ENCODE assay signal across 8 mouse cellular contexts in the genomic region with DNA sequence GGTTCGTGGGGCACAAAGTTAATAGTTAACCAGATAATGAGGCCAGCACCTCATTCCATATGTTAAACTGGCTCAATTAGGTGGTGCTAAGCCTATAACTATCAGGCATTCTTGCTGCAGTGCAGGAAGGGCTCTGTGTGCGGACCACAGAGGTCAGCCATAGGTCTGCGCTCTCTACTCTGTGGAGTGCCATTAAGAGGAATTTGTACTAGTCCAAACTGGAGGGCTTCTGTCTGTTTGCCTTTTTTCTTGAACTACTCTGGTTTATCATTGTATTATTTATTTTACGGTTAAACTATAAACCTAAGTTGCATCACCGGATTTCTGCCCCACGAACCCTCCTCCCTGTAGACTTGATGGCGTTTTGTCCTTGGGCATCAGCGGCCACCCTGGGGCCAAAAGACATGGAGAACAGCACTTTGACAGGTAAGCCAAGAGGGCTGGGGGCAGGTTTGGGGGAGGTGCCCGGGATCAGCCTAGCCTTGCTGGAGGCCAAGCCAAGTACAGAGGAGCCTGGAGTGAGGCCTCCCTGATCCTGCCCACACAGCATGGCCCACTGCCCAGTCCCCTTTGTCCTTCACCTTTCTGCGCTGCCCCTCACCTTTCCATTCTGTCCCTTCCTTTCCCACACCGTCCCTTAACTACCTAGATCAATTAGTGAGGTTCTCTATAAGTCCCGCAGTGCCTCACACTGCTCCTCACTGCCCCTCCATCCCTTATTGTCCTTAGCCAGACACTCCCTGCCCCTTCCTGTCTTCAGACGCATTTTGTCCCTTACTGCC. TPM values are rescaled to one million over a fixed set of nuclear protein-coding genes. Genes with fewer than 3 reads are reported as not detected.
DNase-seq lines count a peak whose midpoint lies in the region; ATAC-seq and TF ChIP-seq lines count a peak whose summit lies in the region.

A gene (plus strand): TSS at position 240 of the 782 bp plus-strand sequence.

- H3K9me3 ChIP-seq in ES-E14 (ENCODE audit: control insufficient read depth, insufficient read depth, low read depth, low read length): no peaks in the 10 kb centered on the region
- no peaks in the 10 kb centered on the region for H3K9me3 ChIP-seq in forebrain, embryonic 16.5 days (ENCODE audit: control insufficient read depth, low read length)
- no peaks in the 10 kb centered on the region for H3K9me3 ChIP-seq in hindbrain, embryonic 13.5 days

- ATAC-seq in forebrain, embryonic 16.5 days: no peak
- ATAC-seq in hindbrain, embryonic 13.5 days (ENCODE audit: low FRiP score): peak; percentile 5; the same call in 1 of the 2 replicates

- H3K4me3 ChIP-seq in ES-E14 (ENCODE audit: insufficient read depth in 1 of 2, low read depth in 1 of 2, low read length in 2 of 2, poor library complexity in 1 of 2, severe bottlenecking in 1 of 2): peak within 1 kb of the TSS; percentile 37 to 96
- H3K4me3 ChIP-seq in forebrain, embryonic 16.5 days (replicated peaks; ENCODE audit: low read length): peak within 1 kb of the TSS; percentile 84
- H3K4me3 ChIP-seq in hindbrain, embryonic 13.5 days: peak within 1 kb of the TSS; percentile 78

- 0 out of 2 replicates have a peak, but pooled peaks cover 3% of the 10 kb centered on the region for H3K27me3 ChIP-seq in forebrain, embryonic 16.5 days (replicated peaks; ENCODE audit: control insufficient read depth, insufficient read depth, low read length)
- 0 out of 2 replicates have a peak, but pooled peaks cover 3% of the 10 kb centered on the region for H3K27me3 ChIP-seq in hindbrain, embryonic 13.5 days

- no peak for DNase-seq in ES-E14 (ENCODE audit: low read depth, low spot score)
- DNase-seq in adrenal gland, postnatal 36 days: peak in 1 of 2 experiments; percentile 48
- no peak for DNase-seq in left cerebral cortex, postnatal 10 days (ENCODE audit: extremely low spot score in 1 of 2, low spot score in 2 of 2)
- DNase-seq in lung, postnatal 4 days: peak; percentile 67 to 89
- DNase-seq in right cerebral cortex, postnatal 4 days: no peak
- DNase-seq in frontal cortex, postnatal 14 days (ENCODE audit: low spot score in 2 of 2): no peak

- no peak within 1 kb of the TSS for H3K27ac ChIP-seq in ES-E14 (ENCODE audit: insufficient read depth, low read depth, low read length, poor library complexity, severe bottlenecking)
- no peak within 1 kb of the TSS for H3K27ac ChIP-seq in forebrain, embryonic 16.5 days (ENCODE audit: low read length)
- peak within 1 kb of the TSS; percentile 98 for H3K27ac ChIP-seq in hindbrain, embryonic 13.5 days

- peaks cover 2% of the 10 kb centered on the region; the same call in 1 of the 2 replicates for H3K36me3 ChIP-seq in ES-E14 (ENCODE audit: control insufficient read depth, insufficient read depth, low read length, poor library complexity, severe bottlenecking)
- no peaks in the 10 kb centered on the region for H3K36me3 ChIP-seq in forebrain, embryonic 16.5 days (ENCODE audit: control insufficient read depth, insufficient read depth)
- H3K36me3 ChIP-seq in hindbrain, embryonic 13.5 days: no peaks in the 10 kb centered on the region

- peak within 1 kb of the TSS; percentile 21; the same call in 1 of the 2 replicates for H3K9ac ChIP-seq in ES-E14 (ENCODE audit: insufficient read depth, low read depth, low read length, poor library complexity, severe bottlenecking)
- H3K9ac ChIP-seq in forebrain, embryonic 16.5 days (replicated peaks; ENCODE audit: low read depth, low read length): peak within 1 kb of the TSS; percentile 54
- peak within 1 kb of the TSS; percentile 90 for H3K9ac ChIP-seq in hindbrain, embryonic 13.5 days

- H3K4me1 ChIP-seq in ES-E14 (ENCODE audit: control insufficient read depth in 2 of 2, insufficient read depth in 2 of 2, low read length in 2 of 2, poor library complexity in 1 of 2): peaks cover 5 to 6% of the 10 kb centered on the region in 2 experiments; a peak in 2 of 4 replicates
- peaks cover 9% of the 10 kb centered on the region for H3K4me1 ChIP-seq in forebrain, embryonic 16.5 days (replicated peaks; ENCODE audit: control insufficient read depth, insufficient read depth, low read length)
- H3K4me1 ChIP-seq in hindbrain, embryonic 13.5 days (replicated peaks): peaks cover 25% of the 10 kb centered on the region

- WGBS in forebrain, embryonic 16.5 days: 56% methylated on average over 13 of the region's 13 CpGs
- WGBS in hindbrain, embryonic 13.5 days: 50% methylated on average over 13 of the region's 13 CpGs

- intact Hi-C loops in left cerebral cortex, postnatal 10 days (cut with DNase I): loop anchor here (5.0 kb wide), 2 partner anchors 43 to 147 kb away; no protein-coding TSS in a partner anchor

- H3K4me2 ChIP-seq in forebrain, embryonic 16.5 days (ENCODE audit: low read length): peak within 1 kb of the TSS; percentile 84
- peak within 1 kb of the TSS; percentile 59 for H3K4me2 ChIP-seq in hindbrain, embryonic 13.5 days

- in situ Hi-C loops in ES-E14 (cut with MboI; ENCODE audit: low sequenced_read_pairs in 2 of 2, unreplicated experiment in 2 of 2): no loop called here

TF ChIP-seq in ES-E14, 5 proteins besides CTCF, POLR2A, EP300 and RAD21:
- TF ChIP-seq HCFC1 (IDR thresholded peaks at IDR 0.05; ENCODE audit: borderline replicate concordance, insufficient read depth, low read length) (no peak), ZNF384 (IDR thresholded peaks at IDR 0.05; ENCODE audit: low read depth, low read length) (no peak), CHD2 (IDR thresholded peaks at IDR 0.05; ENCODE audit: low read depth, low read length) (no peak), MAFK (IDR thresholded peaks at IDR 0.05; ENCODE audit: insufficient read depth, low read depth, low read length) (no peak), ZC3H11A (IDR thresholded peaks at IDR 0.05; ENCODE audit: borderline replicate concordance, low read depth, low read length) (no peak)

RNA-seq across cellular contexts. Expression of the gene that starts here (rescaled TPM):
- 22.8 and 38.0 TPM in 2 replicates for total RNA-seq in ES-E14 (2012; rRNA removed)
- total RNA-seq in adrenal gland, postnatal 36 days (2021): 10 to 100 TPM; 42.6 to 82.9 TPM
- 16.3 and 16.6 TPM in 2 replicates for polyA plus RNA-seq in forebrain, embryonic 16.5 days (2015; fragmentation: Nextera tagmentation; extraction: Ambion mirVana)
- 29.0 and 29.5 TPM in 2 replicates for polyA plus RNA-seq in hindbrain, embryonic 13.5 days (2015; fragmentation: Nextera tagmentation; extraction: Ambion mirVana)
- total RNA-seq in left cerebral cortex, postnatal 10 days (2021): 10 to 100 TPM; 19.8 to 23.7 TPM

Comparison
In these comparisons a context has a peak if more than half of its experiments do, and no peak if none do; other contexts are left out.
1. DNase-seq: peak in lung, postnatal 4 days (2 of 2); none in ES-E14 (single experiment), left cerebral cortex, postnatal 10 days (0 of 2), right cerebral cortex, postnatal 4 days (single experiment) and frontal cortex, postnatal 14 days (0 of 2).
2. H3K9ac ChIP-seq: peak in every context shown above with its lines; median percentile 90 in hindbrain, embryonic 13.5 days; 54 in forebrain, embryonic 16.5 days; 21 in ES-E14.
3. Peak in every context shown above with its lines, with median percentiles within 50 percentile points of each other: H3K4me3 ChIP-seq.